Mouse (Mus musculus) heart, adult 2 months (tissue): Measurements from ENCODE around the gene Sash1.

ENCODE experiments used
- CTCF ChIP-seq: fragments of 200-600 bp; IDR thresholded peaks from 2 replicates; pipeline ENCODE4 v1.8.1; 2022; ENCODE audit warnings: antibody characterized with exemption, mild to moderate bottlenecking, moderate library complexity
- EP300 ChIP-seq: fragments of 200-500 bp; IDR thresholded peaks from 2 replicates; pipeline ENCODE4 v1.6.1; 2011; ENCODE audit warnings: low read depth, low read length, control low read depth; ENCODE audit not compliant: insufficient read depth
- POLR2A ChIP-seq: fragments of 200-500 bp; IDR thresholded peaks from 2 replicates; pipeline ENCODE4 v1.6.1; 2011; ENCODE audit warnings: mild to moderate bottlenecking, low read depth, low read length, control low read depth; ENCODE audit not compliant: insufficient read depth

- TF ChIP-seq CTCF, result no peak
- no peak for TF ChIP-seq EP300
- TF ChIP-seq POLR2A, result no peak
These were observed 7.5 kb downstream of the Sash1 start for GRCm38 (mm10) chr10:8878381-8878780.
